ENCODE assay signal across 8 mouse cellular contexts in genomic region chr8:71507589-71508104, GRCm38 (mm10). TPM values are rescaled to one million over a fixed set of nuclear protein-coding genes. Genes with fewer than 3 reads are reported as not detected.
DNase-seq lines count a peak whose midpoint lies in the region; ATAC-seq and TF ChIP-seq lines count a peak whose summit lies in the region.

No protein-coding gene starts in this region.

- no peaks in the 10 kb centered on the region for H3K36me3 ChIP-seq in CH12.LX (replicated peaks in 1 of 2; ENCODE audit: control insufficient read depth in 1 of 2, insufficient read depth in 1 of 2, low read length in 1 of 2)
- no peaks in the 10 kb centered on the region for H3K36me3 ChIP-seq in heart, embryonic 11.5 days (ENCODE audit: control insufficient read depth, insufficient read depth, low read length)
- H3K36me3 ChIP-seq in kidney, embryonic 14.5 days (ENCODE audit: control insufficient read depth, insufficient read depth, low read length): no peaks in the 10 kb centered on the region
- H3K36me3 ChIP-seq in myocyte (ENCODE audit: control insufficient read depth, insufficient read depth): no peaks in the 10 kb centered on the region

- no peak overlapping the region for H3K9ac ChIP-seq in CH12.LX (ENCODE audit: insufficient read depth, low read depth)
- H3K9ac ChIP-seq in heart, embryonic 11.5 days (ENCODE audit: low read depth, low read length): 0 out of 2 replicates have a peak overlapping the region, but pooled peaks have one; percentile 44
- H3K9ac ChIP-seq in kidney, embryonic 14.5 days (ENCODE audit: low read depth, low read length): peak overlapping the region; percentile 47

- peaks cover 67% of the 10 kb centered on the region for H3K27me3 ChIP-seq in CH12.LX (replicated peaks)
- H3K27me3 ChIP-seq in heart, embryonic 11.5 days (ENCODE audit: control insufficient read depth, insufficient read depth, low read length): peaks cover 48% of the 10 kb centered on the region
- H3K27me3 ChIP-seq in kidney, embryonic 14.5 days (ENCODE audit: control insufficient read depth, insufficient read depth, low read length): peaks cover 29% of the 10 kb centered on the region
- H3K27me3 ChIP-seq in myocyte (ENCODE audit: control insufficient read depth, insufficient read depth, insufficient read length): peaks cover 45% of the 10 kb centered on the region

- H3K9me3 ChIP-seq in CH12.LX (replicated peaks; ENCODE audit: low read length): no peaks in the 10 kb centered on the region
- no peaks in the 10 kb centered on the region for H3K9me3 ChIP-seq in heart, embryonic 11.5 days (replicated peaks; ENCODE audit: control insufficient read depth, low read length)
- no peaks in the 10 kb centered on the region for H3K9me3 ChIP-seq in kidney, embryonic 14.5 days (ENCODE audit: control insufficient read depth, low read length)

- peak; percentile 50 for ATAC-seq in heart, embryonic 11.5 days (replicated peaks; ENCODE audit: insufficient number of reproducible peaks, low FRiP score, low TSS enrichment)
- ATAC-seq in kidney, embryonic 14.5 days (ENCODE audit: low FRiP score, low TSS enrichment): peak; percentile 71

- no peak overlapping the region for H3ac ChIP-seq in myocyte (ENCODE audit: control insufficient read depth, insufficient read length)

- H3K4me2 ChIP-seq in CH12.LX (ENCODE audit: insufficient read depth, low read depth, poor library complexity, severe bottlenecking): peak overlapping the region; percentile 24; the same call in 1 of the 2 replicates
- peak overlapping the region; percentile 86 for H3K4me2 ChIP-seq in heart, embryonic 11.5 days
- H3K4me2 ChIP-seq in kidney, embryonic 14.5 days (replicated peaks; ENCODE audit: low read depth, low read length): peak overlapping the region; percentile 80
- H3K4me2 ChIP-seq in myocyte (ENCODE audit: low read depth): peak overlapping the region; percentile 62

- TF ChIP-seq RAD21 in CH12.LX (IDR thresholded peaks at IDR 0.05; ENCODE audit: low read depth, low read length): no peak

- DNase-seq in CH12.LX (ENCODE audit: extremely low read depth): peak; percentile 44
- DNase-seq in fibroblast of lung, adult 2 months (ENCODE audit: low read depth): peak; percentile 66
- peak; percentile 79 for DNase-seq in liver
- DNase-seq in thymus, postnatal 0 days (ENCODE audit: low spot score): peak; percentile 88

- H3K4me3 ChIP-seq in CH12.LX (replicated peaks in 1 of 3; ENCODE audit: low read depth in 2 of 3, low read length in 2 of 3, poor library complexity in 1 of 3) (peak overlapping the region in 1 of 3 experiments; percentile 5), myocyte (no peak overlapping the region)
- peak overlapping the region; percentile 58 for H3K4me3 ChIP-seq in brown adipose tissue, adult 24 weeks (ENCODE audit: insufficient read depth, low read depth, low read length)
- H3K4me3 ChIP-seq in heart, embryonic 11.5 days (ENCODE audit: low read depth, low read length): peak overlapping the region; percentile 48
- peak overlapping the region; percentile 47 for H3K4me3 ChIP-seq in kidney, embryonic 14.5 days (ENCODE audit: low read length)

- no peaks in the 10 kb centered on the region for H3K79me2 ChIP-seq in CH12.LX (replicated peaks; ENCODE audit: control insufficient read depth, extremely low read depth, insufficient read depth, poor library complexity, severe bottlenecking)
- no peaks in the 10 kb centered on the region for H3K79me2 ChIP-seq in myocyte (ENCODE audit: control insufficient read depth, insufficient read depth)

- H3K27ac ChIP-seq in CH12.LX (ENCODE audit: insufficient read depth, low read depth): no peak overlapping the region
- H3K27ac ChIP-seq in brown adipose tissue, adult 24 weeks (replicated peaks; ENCODE audit: low read depth, low read length): no peak overlapping the region
- H3K27ac ChIP-seq in heart, embryonic 11.5 days (ENCODE audit: low read depth, low read length): no peak overlapping the region
- no peak overlapping the region for H3K27ac ChIP-seq in kidney, embryonic 14.5 days (ENCODE audit: low read depth, low read length)

- no peak for TF ChIP-seq POLR2A in CH12.LX (IDR thresholded peaks at IDR 0.05; ENCODE audit: low read depth, low read length)
- TF ChIP-seq POLR2A in myocyte (IDR thresholded peaks at IDR 0.05; ENCODE audit: insufficient read length, low read depth): no peak

- dilution Hi-C loops in CH12.LX (cut with MboI; ENCODE audit: extremely low pct_ligation_motif_present, extremely low pct_unique_long_range_greater_than_20kb, low sequenced_read_pairs): no loop called here

- no peak for TF ChIP-seq EP300 in CH12.LX (IDR thresholded peaks at IDR 0.05; ENCODE audit: low read length)

- peaks cover 2 to 4% of the 10 kb centered on the region in 2 experiments; a peak in 3 of 4 replicates for H3K4me1 ChIP-seq in CH12.LX (ENCODE audit: control insufficient read depth in 1 of 2, insufficient read depth in 2 of 2)
- 0 out of 2 replicates have a peak, but pooled peaks cover 4% of the 10 kb centered on the region for H3K4me1 ChIP-seq in brown adipose tissue, adult 24 weeks (ENCODE audit: control insufficient read depth, insufficient read depth, insufficient read length, low read length)
- H3K4me1 ChIP-seq in heart, embryonic 11.5 days (ENCODE audit: control insufficient read depth, insufficient read depth, low read length): peaks cover 9% of the 10 kb centered on the region
- H3K4me1 ChIP-seq in kidney, embryonic 14.5 days (ENCODE audit: control insufficient read depth, insufficient read depth, low read length): peaks cover 11% of the 10 kb centered on the region; the same call in 1 of the 2 replicates

- 1% methylated on average over 60 of the region's 61 CpGs for WGBS in heart, embryonic 11.5 days (ENCODE audit: insufficient replicate concordance)
- WGBS in kidney, embryonic 14.5 days: under 1% methylated on average over 61 of the region's 61 CpGs

- no peak for TF ChIP-seq CTCF in CH12.LX (conservative IDR thresholded peaks at IDR 0.05 in 1 of 2, IDR thresholded peaks at IDR 0.05 in 1 of 2; ENCODE audit: low read depth in 2 of 2, low read length in 2 of 2)

- in situ Hi-C loops in CH12.LX (cut with MboI; ENCODE audit: low pct_ligation_motif_present, low pct_unique_long_range_greater_than_20kb, low sequenced_read_pairs): loop anchor here (10.0 kb wide), 1 partner anchor 63 kb away; no protein-coding TSS in a partner anchor

TF ChIP-seq in myocyte, 11 proteins besides CTCF, POLR2A, EP300 and RAD21 (continues in another document):
- no peak for TF ChIP-seq REST (IDR thresholded peaks at IDR 0.05; ENCODE audit: insufficient read depth, insufficient read length)

RNA-seq across cellular contexts. Expression of gene Plvap, which starts 3.9 kb away (rescaled TPM):
- 0.04 TPM in 1 of 2 replicates, not detected in the other for total RNA-seq in CH12.LX (2012; rRNA removed)
- total RNA-seq in CH12.LX (2014; rRNA removed): not detected in 2 replicates
- polyA plus RNA-seq in CH12.LX (2012; ENCODE audit: insufficient read length, low read depth): 0.27 and 0.37 TPM in 2 replicates
- 4.3 and 6.1 TPM in 2 replicates for polyA plus RNA-seq in brown adipose tissue, adult 24 weeks (2012; ENCODE audit: insufficient read depth, insufficient read length, missing spikeins)
- polyA plus RNA-seq in heart, embryonic 11.5 days (2014; fragmentation: Nextera tagmentation; extraction: Ambion mirVana): 148 and 170 TPM in 2 replicates
- 117 and 123 TPM in 2 replicates for polyA plus RNA-seq in kidney, embryonic 14.5 days (2014; fragmentation: Nextera tagmentation; extraction: Ambion mirVana)
- polyA plus RNA-seq in myocyte (2012; fragmentation: generic; extraction: Trizol): 0.18 TPM
- 27.5 and 31.6 TPM in 2 replicates for polyA plus RNA-seq in thymus, postnatal 0 days (2015; fragmentation: Nextera tagmentation; extraction: Ambion mirVana)

RNA-seq across cellular contexts. Expression of gene Ccdc194, which starts 17.9 kb away (rescaled TPM):
- total RNA-seq in CH12.LX (2012; rRNA removed) (not detected in 2 replicates), CH12.LX (2014; rRNA removed) (not detected in 2 replicates)
- polyA plus RNA-seq in CH12.LX (2012; ENCODE audit: insufficient read length, low read depth) (not detected in 2 replicates), myocyte (2012; fragmentation: generic; extraction: Trizol) (0.04 TPM)
- polyA plus RNA-seq in brown adipose tissue, adult 24 weeks (2012; ENCODE audit: insufficient read depth, insufficient read length, missing spikeins): not detected in 2 replicates
- 0.55 and 1.3 TPM in 2 replicates for polyA plus RNA-seq in heart, embryonic 11.5 days (2014; fragmentation: Nextera tagmentation; extraction: Ambion mirVana)
- 0.27 and 0.34 TPM in 2 replicates for polyA plus RNA-seq in kidney, embryonic 14.5 days (2014; fragmentation: Nextera tagmentation; extraction: Ambion mirVana)
- polyA plus RNA-seq in thymus, postnatal 0 days (2015; fragmentation: Nextera tagmentation; extraction: Ambion mirVana): 0.08 and 0.15 TPM in 2 replicates

RNA-seq across cellular contexts. Expression of gene Gtpbp3, which starts 19.7 kb away (rescaled TPM):
- total RNA-seq in CH12.LX (2012; rRNA removed): 26.7 and 29.0 TPM in 2 replicates
- total RNA-seq in CH12.LX (2014; rRNA removed): 19.5 and 20.7 TPM in 2 replicates
- polyA plus RNA-seq in CH12.LX (2012; ENCODE audit: insufficient read length, low read depth): 17.4 and 21.6 TPM in 2 replicates
- 6.7 and 9.1 TPM in 2 replicates for polyA plus RNA-seq in brown adipose tissue, adult 24 weeks (2012; ENCODE audit: insufficient read depth, insufficient read length, missing spikeins)
- polyA plus RNA-seq in heart, embryonic 11.5 days (2014; fragmentation: Nextera tagmentation; extraction: Ambion mirVana): 4.8 and 5.3 TPM in 2 replicates
- 6.6 and 8.4 TPM in 2 replicates for polyA plus RNA-seq in kidney, embryonic 14.5 days (2014; fragmentation: Nextera tagmentation; extraction: Ambion mirVana)
- polyA plus RNA-seq in myocyte (2012; fragmentation: generic; extraction: Trizol): 17.5 TPM
- 17.8 TPM in 2 replicates for polyA plus RNA-seq in thymus, postnatal 0 days (2015; fragmentation: Nextera tagmentation; extraction: Ambion mirVana)

RNA-seq across cellular contexts. Expression of gene Ano8, which starts 21.9 kb away (rescaled TPM):
- total RNA-seq in CH12.LX (2012; rRNA removed) (5.5 and 6.7 TPM in 2 replicates), CH12.LX (2014; rRNA removed) (1.8 and 1.9 TPM in 2 replicates)
- polyA plus RNA-seq in CH12.LX (2012; ENCODE audit: insufficient read length, low read depth) (1.8 and 2.1 TPM in 2 replicates), myocyte (2012; fragmentation: generic; extraction: Trizol) (27.5 TPM)
- polyA plus RNA-seq in brown adipose tissue, adult 24 weeks (2012; ENCODE audit: insufficient read depth, insufficient read length, missing spikeins): 7.3 and 9.3 TPM in 2 replicates
- polyA plus RNA-seq in heart, embryonic 11.5 days (2014; fragmentation: Nextera tagmentation; extraction: Ambion mirVana): 0.90 and 1.4 TPM in 2 replicates
- 2.9 and 3.4 TPM in 2 replicates for polyA plus RNA-seq in kidney, embryonic 14.5 days (2014; fragmentation: Nextera tagmentation; extraction: Ambion mirVana)
- polyA plus RNA-seq in thymus, postnatal 0 days (2015; fragmentation: Nextera tagmentation; extraction: Ambion mirVana): 0.68 and 1.4 TPM in 2 replicates

RNA-seq across cellular contexts. Expression of gene Bst2, which starts 29.6 kb away (rescaled TPM):
- total RNA-seq in CH12.LX (2012; rRNA removed): 404 and 424 TPM in 2 replicates
- 304 and 321 TPM in 2 replicates for total RNA-seq in CH12.LX (2014; rRNA removed)
- 214 and 243 TPM in 2 replicates for polyA plus RNA-seq in CH12.LX (2012; ENCODE audit: insufficient read length, low read depth)
- 17.3 and 38.4 TPM in 2 replicates for polyA plus RNA-seq in brown adipose tissue, adult 24 weeks (2012; ENCODE audit: insufficient read depth, insufficient read length, missing spikeins)
- polyA plus RNA-seq in heart, embryonic 11.5 days (2014; fragmentation: Nextera tagmentation; extraction: Ambion mirVana): 4.2 and 17.4 TPM in 2 replicates
- polyA plus RNA-seq in kidney, embryonic 14.5 days (2014; fragmentation: Nextera tagmentation; extraction: Ambion mirVana): 8.6 and 17.1 TPM in 2 replicates
- polyA plus RNA-seq in myocyte (2012; fragmentation: generic; extraction: Trizol): 33.9 TPM
- polyA plus RNA-seq in thymus, postnatal 0 days (2015; fragmentation: Nextera tagmentation; extraction: Ambion mirVana): 158 TPM in 2 replicates

Comparison
In these comparisons a context has a peak if more than half of its experiments do, and no peak if none do; other contexts are left out.
1. H3K4me2 ChIP-seq: peak in every context shown above with its lines; median percentile 86 in heart, embryonic 11.5 days; 80 in kidney, embryonic 14.5 days; 62 in myocyte; 24 in CH12.LX.